Mouse (Mus musculus): Measurements from ENCODE around the gene Eif3l. TPM values are rescaled to one million over a fixed set of nuclear protein-coding genes. Genes with fewer than 3 reads are reported as not detected.

The Eif3l gene
- polyA plus RNA-seq, 1 experiment from 2014 or later, result 241 TPM

- H3K9me3 ChIP-seq, result peaks cover 6% of the 10 kb centered on the region; the same call in 1 of the 2 replicates
- H3K4me2 ChIP-seq, result no peak overlapping the region
- H3K27ac ChIP-seq, result no peak overlapping the region
- H3K9ac ChIP-seq (replicated peaks), result no peak overlapping the region
- peaks cover 96% of the 10 kb centered on the region for H3K36me3 ChIP-seq
- H3K4me1 ChIP-seq (replicated peaks), result 0 out of 2 replicates have a peak, but pooled peaks cover 3% of the 10 kb centered on the region
- H3K4me3 ChIP-seq (replicated peaks), result no peak overlapping the region
- ATAC-seq (ENCODE audit: insufficient number of reproducible peaks, insufficient read depth, low FRiP score, low TSS enrichment, low read depth), result no peak
- H3K27me3 ChIP-seq, result no peaks in the 10 kb centered on the region
- 93% methylated on average over 12 of the region's 12 CpGs for WGBS
These were observed 52.1 kb downstream of the Eif3l start for GRCm38 (mm10) chr15:79127101-79127500.

- Histone ChIP-seq H3K4me1 (replicated peaks) (no peaks in the 10 kb centered on the region), H3K36me3 (peaks cover 96% of the 10 kb centered on the region), H3K27ac (no peak overlapping the region), H3K27me3 (no peaks in the 10 kb centered on the region), H3K9me3 (peaks cover 6% of the 10 kb centered on the region; the same call in 1 of the 2 replicates), H3K9ac (replicated peaks) (no peak overlapping the region), H3K4me2 (no peak overlapping the region), H3K4me3 (replicated peaks) (no peak overlapping the region)
- ATAC-seq (ENCODE audit: insufficient number of reproducible peaks, insufficient read depth, low FRiP score, low TSS enrichment, low read depth), result no peak
- WGBS, result 90% methylated on average over 5 of the region's 5 CpGs
These were observed 53.2 kb downstream of the Eif3l start for GRCm38 (mm10) chr15:79128208-79128607.

- Histone ChIP-seq H3K27ac (no peak overlapping the region), H3K9ac (replicated peaks) (no peak overlapping the region), H3K27me3 (no peaks in the 10 kb centered on the region), H3K36me3 (peaks cover 98% of the 10 kb centered on the region), H3K4me1 (replicated peaks) (no peaks in the 10 kb centered on the region), H3K4me2 (no peak overlapping the region), H3K4me3 (replicated peaks) (no peak overlapping the region), H3K9me3 (peaks cover 6% of the 10 kb centered on the region; the same call in 1 of the 2 replicates)
- 81% methylated on average over 7 of the region's 7 CpGs for WGBS
- no peak for ATAC-seq (ENCODE audit: insufficient number of reproducible peaks, insufficient read depth, low FRiP score, low TSS enrichment, low read depth)
These were observed 54.3 kb downstream of the Eif3l start for GRCm38 (mm10) chr15:79129311-79129710.

GRCm38 (mm10) chr15:79130782-79131181 lies 55.8 kb downstream of the Eif3l start:
- H3K27me3 ChIP-seq, result no peaks in the 10 kb centered on the region
- H3K36me3 ChIP-seq, result peaks cover 88% of the 10 kb centered on the region

GRCm38 (mm10) chr15:79131442-79131841 lies 56.5 kb downstream of the Eif3l start:
- WGBS, result 64% methylated on average over 7 of the region's 7 CpGs

More at GRCm38 (mm10) chr15:79130782-79131181, 55.8 kb downstream of the Eif3l start:
- Histone ChIP-seq H3K4me2 (no peak overlapping the region), H3K27ac (no peak overlapping the region), H3K9ac (replicated peaks) (no peak overlapping the region), H3K4me1 (replicated peaks) (peaks cover 14% of the 10 kb centered on the region), H3K4me3 (replicated peaks) (no peak overlapping the region), H3K9me3 (peaks cover 6% of the 10 kb centered on the region; the same call in 1 of the 2 replicates)
- 90% methylated on average over 10 of the region's 10 CpGs for WGBS
- no peak for ATAC-seq (ENCODE audit: insufficient number of reproducible peaks, insufficient read depth, low FRiP score, low TSS enrichment, low read depth)

GRCm38 (mm10) chr15:79133191-79133661 lies 58.2 kb downstream of the Eif3l start:
- no peak overlapping the region for H3K4me3 ChIP-seq (replicated peaks)
- no peaks in the 10 kb centered on the region for H3K27me3 ChIP-seq
- no peak overlapping the region for H3K4me2 ChIP-seq
- 80% methylated on average over 6 of the region's 6 CpGs for WGBS
- peaks cover 64% of the 10 kb centered on the region for H3K36me3 ChIP-seq
- H3K9ac ChIP-seq (replicated peaks), result no peak overlapping the region
- H3K9me3 ChIP-seq, result 0 out of 2 replicates have a peak, but pooled peaks cover under 1% of the 10 kb centered on the region
- ATAC-seq (ENCODE audit: insufficient number of reproducible peaks, insufficient read depth, low FRiP score, low TSS enrichment, low read depth), result no peak
- H3K4me1 ChIP-seq (replicated peaks), result peaks cover 21% of the 10 kb centered on the region
- H3K27ac ChIP-seq, result no peak overlapping the region

More at GRCm38 (mm10) chr15:79131442-79131841, 56.5 kb downstream of the Eif3l start:
- Histone ChIP-seq H3K9me3 (peaks cover 6% of the 10 kb centered on the region; the same call in 1 of the 2 replicates), H3K36me3 (peaks cover 82% of the 10 kb centered on the region), H3K4me3 (replicated peaks) (no peak overlapping the region), H3K4me2 (no peak overlapping the region), H3K4me1 (replicated peaks) (peaks cover 20% of the 10 kb centered on the region), H3K9ac (replicated peaks) (no peak overlapping the region), H3K27ac (no peak overlapping the region), H3K27me3 (no peaks in the 10 kb centered on the region)
- ATAC-seq (ENCODE audit: insufficient number of reproducible peaks, insufficient read depth, low FRiP score, low TSS enrichment, low read depth), result no peak

- Histone ChIP-seq H3K27ac (peak overlapping the region; percentile 65), H3K4me2 (no peak overlapping the region), H3K4me1 (replicated peaks) (peaks cover 21% of the 10 kb centered on the region), H3K9ac (replicated peaks) (0 out of 2 replicates have a peak overlapping the region, but pooled peaks have one; percentile 34), H3K9me3 (no peaks in the 10 kb centered on the region), H3K27me3 (no peaks in the 10 kb centered on the region), H3K4me3 (replicated peaks) (no peak overlapping the region), H3K36me3 (peaks cover 51% of the 10 kb centered on the region)
- ATAC-seq (ENCODE audit: insufficient number of reproducible peaks, insufficient read depth, low FRiP score, low TSS enrichment, low read depth), result no peak
- WGBS, result 86% methylated on average over 9 of the region's 9 CpGs
These were observed 59.7 kb downstream of the Eif3l start for GRCm38 (mm10) chr15:79134496-79135270.

GRCm38 (mm10) chr15:79135332-79135731 lies 60.4 kb downstream of the Eif3l start:
- H3K27ac ChIP-seq, result peak overlapping the region; percentile 65

GRCm38 (mm10) chr15:79135783-79136575 lies 61.0 kb downstream of the Eif3l start:
- no peaks in the 10 kb centered on the region for H3K9me3 ChIP-seq
- H3K27me3 ChIP-seq, result no peaks in the 10 kb centered on the region
- peaks cover 38% of the 10 kb centered on the region for H3K36me3 ChIP-seq
- no peak overlapping the region for H3K4me3 ChIP-seq (replicated peaks)
- peaks cover 27% of the 10 kb centered on the region for H3K4me1 ChIP-seq (replicated peaks)
- peak; percentile 17; the same call in 1 of the 2 replicates for ATAC-seq (ENCODE audit: insufficient number of reproducible peaks, insufficient read depth, low FRiP score, low TSS enrichment, low read depth)
- peak overlapping the region; percentile 65 for H3K27ac ChIP-seq
- no peak overlapping the region; the same call in 1 of the 2 replicates for H3K4me2 ChIP-seq
- WGBS, result 52% methylated on average over 11 of the region's 11 CpGs
- no peak overlapping the region for H3K9ac ChIP-seq (replicated peaks)

More at GRCm38 (mm10) chr15:79135332-79135731, 60.4 kb downstream of the Eif3l start:
- H3K9ac ChIP-seq (replicated peaks), result 0 out of 2 replicates have a peak overlapping the region, but pooled peaks have one; percentile 34
- H3K9me3 ChIP-seq, result no peaks in the 10 kb centered on the region
- H3K4me1 ChIP-seq (replicated peaks), result peaks cover 22% of the 10 kb centered on the region
- 75% methylated on average over 9 of the region's 9 CpGs for WGBS
- H3K4me3 ChIP-seq (replicated peaks), result no peak overlapping the region
- peaks cover 45% of the 10 kb centered on the region for H3K36me3 ChIP-seq
- no peak overlapping the region; the same call in 1 of the 2 replicates for H3K4me2 ChIP-seq
- no peak for ATAC-seq (ENCODE audit: insufficient number of reproducible peaks, insufficient read depth, low FRiP score, low TSS enrichment, low read depth)
- H3K27me3 ChIP-seq, result no peaks in the 10 kb centered on the region

GRCm38 (mm10) chr15:79139640-79140039 lies 64.7 kb downstream of the Eif3l start:
- Histone ChIP-seq H3K4me2 (no peak overlapping the region), H3K27ac (no peak overlapping the region), H3K4me1 (replicated peaks) (peaks cover 35% of the 10 kb centered on the region), H3K9me3 (no peaks in the 10 kb centered on the region), H3K4me3 (replicated peaks) (no peak overlapping the region), H3K9ac (replicated peaks) (no peak overlapping the region), H3K27me3 (no peaks in the 10 kb centered on the region), H3K36me3 (peaks cover 11% of the 10 kb centered on the region)
- 62% methylated on average over 10 of the region's 10 CpGs for WGBS
- ATAC-seq (ENCODE audit: insufficient number of reproducible peaks, insufficient read depth, low FRiP score, low TSS enrichment, low read depth), result no peak
